Mouse (Mus musculus): ENCODE data around the gene Knstrn. TPM values are rescaled to one million over a fixed set of nuclear protein-coding genes. Genes with fewer than 3 reads are reported as not detected.
A peak's percentile ranks its signal among the peaks of the same experiment; 100 is the strongest.

The Knstrn gene
- polyA plus RNA-seq, 1 experiment = 1.0 TPM

GRCm38 (mm10) chr2:118789501-118789900 lies 24.3 kb upstream of the Knstrn start:
- no peaks in the 10 kb centered on the region for H3K4me1 ChIP-seq (ENCODE audit: control insufficient read depth, insufficient read depth, low read length)
- H3K4me3 ChIP-seq (replicated peaks; ENCODE audit: extremely low read depth, low read depth, low read length) = no peak overlapping the region
- TF ChIP-seq POLR2A (IDR thresholded peaks at IDR 0.05; ENCODE audit: borderline replicate concordance, extremely low read depth, low read depth, low read length) (no peak), CTCF (IDR thresholded peaks at IDR 0.05; ENCODE audit: insufficient read depth, low read length) (no peak)
- WGBS = 87% methylated on average over 11 of the region's 11 CpGs
- DNase-seq = no peak

DNA sequence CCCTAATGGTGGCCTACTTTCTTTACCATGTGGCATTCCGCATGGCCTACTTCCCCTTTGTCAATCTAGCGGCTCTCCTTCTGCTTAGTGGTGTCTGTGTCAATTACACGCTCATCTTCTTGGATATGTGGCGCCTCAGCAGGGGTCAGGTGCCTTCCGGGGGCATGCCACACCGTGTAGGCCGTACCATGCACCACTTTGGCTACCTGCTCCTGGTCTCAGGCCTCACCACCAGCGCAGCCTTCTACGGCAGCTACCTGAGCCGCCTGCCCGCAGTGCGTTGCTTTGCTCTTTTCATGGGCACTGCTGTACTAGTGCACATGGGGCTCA lies 23.6 kb upstream of the Knstrn start:
- no peak for DNase-seq
- no peak for TF ChIP-seq CTCF (IDR thresholded peaks at IDR 0.05; ENCODE audit: insufficient read depth, low read length)
- no peak for TF ChIP-seq POLR2A (IDR thresholded peaks at IDR 0.05; ENCODE audit: borderline replicate concordance, extremely low read depth, low read depth, low read length)
- H3K4me3 ChIP-seq (replicated peaks; ENCODE audit: extremely low read depth, low read depth, low read length) = no peak overlapping the region
- 64% methylated on average over 12 of the region's 12 CpGs for WGBS
- H3K4me1 ChIP-seq (ENCODE audit: control insufficient read depth, insufficient read depth, low read length) = no peaks in the 10 kb centered on the region

DNA sequence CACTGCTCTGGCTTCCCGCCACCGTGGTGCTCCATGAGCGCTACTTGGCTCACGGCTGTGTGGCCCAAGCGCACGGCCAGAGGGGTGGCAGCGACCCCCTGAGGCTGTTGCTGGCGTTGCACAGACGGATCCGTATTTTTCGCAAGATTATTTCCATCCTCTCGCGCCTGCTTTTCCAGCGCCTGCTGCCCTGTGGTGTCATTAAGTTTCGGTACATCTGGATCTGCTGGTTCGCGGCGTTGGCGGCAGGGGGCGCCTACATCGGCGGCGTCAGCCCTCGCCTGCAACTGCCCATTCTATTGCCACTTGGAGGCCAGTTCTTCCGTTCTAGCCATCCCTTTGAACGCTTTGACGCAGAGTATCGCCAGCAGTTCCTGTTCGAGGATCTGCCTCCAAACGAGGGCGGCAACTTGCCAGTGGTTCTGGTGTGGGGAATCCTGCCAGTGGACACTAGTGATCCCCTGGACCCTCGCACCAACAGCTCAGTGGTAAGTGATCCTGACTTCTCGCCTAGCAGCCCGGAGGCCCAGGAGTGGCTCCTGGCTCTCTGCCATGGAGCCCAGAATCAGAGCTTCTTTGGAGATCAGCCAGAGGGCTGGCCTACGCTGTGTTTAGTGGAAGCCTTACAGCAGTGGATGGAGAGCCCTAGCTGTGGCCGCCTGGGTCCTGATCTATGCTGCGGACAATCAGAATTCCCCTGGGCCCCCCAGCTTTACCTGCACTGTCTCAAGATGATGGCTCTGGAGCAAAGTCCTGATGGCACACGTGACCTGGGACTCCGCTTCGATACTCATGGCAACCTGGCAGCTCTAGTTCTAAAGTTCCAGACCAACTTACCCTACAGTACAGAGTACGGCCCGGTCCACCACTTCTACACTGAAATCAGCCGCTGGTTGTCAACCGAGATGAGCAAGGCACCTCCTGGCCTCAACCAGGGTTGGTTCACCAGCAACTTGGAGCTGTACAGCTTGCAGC lies 23.0 kb upstream of the Knstrn start:
- WGBS = 22% methylated on average over 44 of the region's 44 CpGs
- TF ChIP-seq POLR2A (IDR thresholded peaks at IDR 0.05; ENCODE audit: borderline replicate concordance, extremely low read depth, low read depth, low read length) (no peak), CTCF (IDR thresholded peaks at IDR 0.05; ENCODE audit: insufficient read depth, low read length) (peak; percentile 43)
- no peaks in the 10 kb centered on the region for H3K4me1 ChIP-seq (ENCODE audit: control insufficient read depth, insufficient read depth, low read length)
- peak overlapping the region; percentile 23 for H3K4me3 ChIP-seq (replicated peaks; ENCODE audit: extremely low read depth, low read depth, low read length)
- DNase-seq = peak; percentile 72

DNA sequence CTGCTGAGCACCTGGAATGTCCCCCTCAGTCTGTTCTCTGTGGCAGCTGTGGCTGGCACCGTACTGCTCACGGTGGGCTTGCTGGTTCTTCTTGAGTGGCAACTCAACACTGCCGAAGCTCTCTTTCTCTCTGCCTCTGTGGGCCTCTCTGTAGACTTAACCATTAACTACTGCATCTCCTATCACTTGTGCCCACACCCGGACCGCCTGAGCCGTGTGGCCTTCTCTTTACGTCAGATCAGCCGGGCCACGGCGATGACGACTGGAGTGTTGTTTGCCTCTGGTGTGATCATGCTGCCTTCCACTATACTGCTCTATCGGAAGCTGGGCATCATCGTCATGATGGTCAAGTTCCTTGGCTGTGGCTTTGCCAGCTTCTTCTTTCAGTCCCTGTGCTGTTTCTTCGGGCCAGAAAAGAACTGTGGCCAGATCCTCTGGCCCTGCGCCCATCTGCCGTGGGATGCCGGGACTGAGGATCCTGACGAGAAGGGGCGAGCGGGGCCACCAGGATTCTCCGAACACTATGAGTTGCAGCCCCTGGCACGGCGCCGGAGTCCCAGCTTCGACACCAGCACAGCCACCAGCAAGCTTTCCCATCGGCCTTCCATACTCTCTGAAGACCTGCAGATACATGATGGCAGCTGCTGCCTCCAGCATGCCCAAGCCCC lies 22.1 kb upstream of the Knstrn start:
- H3K4me3 ChIP-seq (replicated peaks; ENCODE audit: extremely low read depth, low read depth, low read length) = no peak overlapping the region
- no peak for TF ChIP-seq POLR2A (IDR thresholded peaks at IDR 0.05; ENCODE audit: borderline replicate concordance, extremely low read depth, low read depth, low read length)
- no peak for TF ChIP-seq CTCF (IDR thresholded peaks at IDR 0.05; ENCODE audit: insufficient read depth, low read length)
- no peak for DNase-seq
- WGBS = 89% methylated on average over 26 of the region's 26 CpGs
- H3K4me1 ChIP-seq (ENCODE audit: control insufficient read depth, insufficient read depth, low read length) = no peaks in the 10 kb centered on the region

- DNase-seq = no peak
- TF ChIP-seq CTCF (IDR thresholded peaks at IDR 0.05; ENCODE audit: insufficient read depth, low read length) (no peak), POLR2A (IDR thresholded peaks at IDR 0.05; ENCODE audit: borderline replicate concordance, extremely low read depth, low read depth, low read length) (no peak)
- no peak overlapping the region for H3K4me3 ChIP-seq (replicated peaks; ENCODE audit: extremely low read depth, low read depth, low read length)
- no peaks in the 10 kb centered on the region for H3K4me1 ChIP-seq (ENCODE audit: control insufficient read depth, insufficient read depth, low read length)
- WGBS = 82% methylated on average over 4 of the region's 4 CpGs
Measured at GRCm38 (mm10) chr2:118792259-118792613, 21.6 kb upstream of the Knstrn start.

GRCm38 (mm10) chr2:118793636-118794035 lies 20.2 kb upstream of the Knstrn start:
- no peak for TF ChIP-seq POLR2A (IDR thresholded peaks at IDR 0.05; ENCODE audit: borderline replicate concordance, extremely low read depth, low read depth, low read length)
- TF ChIP-seq CTCF (IDR thresholded peaks at IDR 0.05; ENCODE audit: insufficient read depth, low read length) = no peak
- no peaks in the 10 kb centered on the region for H3K4me1 ChIP-seq (ENCODE audit: control insufficient read depth, insufficient read depth, low read length)
- WGBS = 69% methylated on average over 4 of the region's 4 CpGs
- no peak for DNase-seq
- H3K4me3 ChIP-seq (replicated peaks; ENCODE audit: extremely low read depth, low read depth, low read length) = no peak overlapping the region

- no peak for DNase-seq
- Histone ChIP-seq H3K4me1 (ENCODE audit: control insufficient read depth, insufficient read depth, low read length) (peaks cover 4% of the 10 kb centered on the region; the same call in 1 of the 2 replicates), H3K4me3 (replicated peaks; ENCODE audit: extremely low read depth, low read depth, low read length) (no peak overlapping the region)
- 83% methylated on average over 4 of the region's 4 CpGs for WGBS
- TF ChIP-seq CTCF (IDR thresholded peaks at IDR 0.05; ENCODE audit: insufficient read depth, low read length) = no peak
- TF ChIP-seq POLR2A (IDR thresholded peaks at IDR 0.05; ENCODE audit: borderline replicate concordance, extremely low read depth, low read depth, low read length) = no peak
Measured at GRCm38 (mm10) chr2:118802542-118803118, 11.2 kb upstream of the Knstrn start.

DNA sequence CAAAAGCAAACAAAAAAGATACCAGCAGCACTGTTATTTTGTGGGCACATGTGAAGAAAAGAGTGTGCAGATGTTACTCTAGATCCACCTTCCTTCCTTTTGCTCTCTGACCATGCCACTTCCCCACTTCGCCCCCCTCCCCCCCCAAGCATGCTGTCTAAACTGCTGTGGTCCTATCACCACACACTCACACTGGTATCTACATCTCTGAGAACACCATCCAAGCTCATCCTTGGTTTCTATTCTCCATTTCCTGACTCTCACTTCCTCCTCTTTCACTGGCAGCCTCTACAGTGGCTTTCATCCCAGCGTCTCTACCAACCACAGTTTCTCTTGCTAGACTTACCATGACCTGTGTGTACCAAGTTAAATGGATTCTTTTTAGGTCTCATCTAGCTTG lies 9.3 kb upstream of the Knstrn start:
- Histone ChIP-seq H3K4me3 (replicated peaks; ENCODE audit: extremely low read depth, low read depth, low read length) (no peak overlapping the region), H3K4me1 (ENCODE audit: control insufficient read depth, insufficient read depth, low read length) (peaks cover 4% of the 10 kb centered on the region; the same call in 1 of the 2 replicates)
- TF ChIP-seq CTCF (IDR thresholded peaks at IDR 0.05; ENCODE audit: insufficient read depth, low read length) (no peak), POLR2A (IDR thresholded peaks at IDR 0.05; ENCODE audit: borderline replicate concordance, extremely low read depth, low read depth, low read length) (no peak)
- no peak for DNase-seq
- 68% methylated on average over 2 of the region's 2 CpGs for WGBS

DNA sequence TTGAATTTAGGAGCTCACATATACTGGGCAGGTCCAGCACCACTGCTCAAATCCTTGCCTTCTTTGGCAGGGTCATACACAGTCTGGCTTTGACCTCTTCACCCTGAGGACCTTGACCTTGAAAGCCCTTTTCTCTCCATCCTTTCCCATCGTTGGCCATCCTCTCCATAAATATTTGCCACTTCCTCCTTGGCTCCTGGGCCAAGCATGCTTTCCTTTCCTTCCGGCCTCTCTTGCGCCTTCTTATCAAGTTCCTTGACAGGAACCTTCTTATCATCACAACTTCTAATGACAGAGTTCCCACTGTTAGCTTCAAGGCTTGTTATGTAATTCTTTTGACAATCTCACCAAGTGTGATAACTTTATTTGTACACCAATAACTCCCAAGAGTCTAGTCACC lies 8.7 kb upstream of the Knstrn start:
- TF ChIP-seq POLR2A (IDR thresholded peaks at IDR 0.05; ENCODE audit: borderline replicate concordance, extremely low read depth, low read depth, low read length) (no peak), CTCF (IDR thresholded peaks at IDR 0.05; ENCODE audit: insufficient read depth, low read length) (no peak)
- 22% methylated on average over 3 of the region's 3 CpGs for WGBS
- peaks cover 4% of the 10 kb centered on the region; the same call in 1 of the 2 replicates for H3K4me1 ChIP-seq (ENCODE audit: control insufficient read depth, insufficient read depth, low read length)
- DNase-seq = peak; percentile 11
- no peak overlapping the region for H3K4me3 ChIP-seq (replicated peaks; ENCODE audit: extremely low read depth, low read depth, low read length)
